Mouse (Mus musculus): ENCODE results near the gene Itpkc.

- no peak for TF ChIP-seq FLI1 (IDR thresholded peaks at IDR 0.05; ENCODE audit: low read length)
- TF ChIP-seq GATA1 (IDR thresholded peaks at IDR 0.05; ENCODE audit: borderline replicate concordance, low read length): no peak
Observed at GRCm38 (mm10) chr7:27193731-27194130, 34.7 kb downstream of the Itpkc start.

Data from megakaryocyte, embryonic 14.5 days (primary cell).